Mouse (Mus musculus) C3H10T1/2 (cell line): Measurements from ENCODE around the gene Zfp13. TPM values are rescaled to one million over a fixed set of nuclear protein-coding genes. Genes with fewer than 3 reads are reported as not detected.

ENCODE experiments used
- polyA plus RNA-seq, 2 experiments: library from polyadenylated mRNA; unstranded; fragments of >200 nt; fragmentation: generic; extraction: Trizol; gene quantifications; one replicate each; pipeline ENCODE4 v1.2.1; 2012; ENCODE audit warnings: missing spikeins in 2 of 2

Gene Zfp13
- polyA plus RNA-seq: 1 to 10 TPM; 2.1 to 3.2 TPM

DNA sequence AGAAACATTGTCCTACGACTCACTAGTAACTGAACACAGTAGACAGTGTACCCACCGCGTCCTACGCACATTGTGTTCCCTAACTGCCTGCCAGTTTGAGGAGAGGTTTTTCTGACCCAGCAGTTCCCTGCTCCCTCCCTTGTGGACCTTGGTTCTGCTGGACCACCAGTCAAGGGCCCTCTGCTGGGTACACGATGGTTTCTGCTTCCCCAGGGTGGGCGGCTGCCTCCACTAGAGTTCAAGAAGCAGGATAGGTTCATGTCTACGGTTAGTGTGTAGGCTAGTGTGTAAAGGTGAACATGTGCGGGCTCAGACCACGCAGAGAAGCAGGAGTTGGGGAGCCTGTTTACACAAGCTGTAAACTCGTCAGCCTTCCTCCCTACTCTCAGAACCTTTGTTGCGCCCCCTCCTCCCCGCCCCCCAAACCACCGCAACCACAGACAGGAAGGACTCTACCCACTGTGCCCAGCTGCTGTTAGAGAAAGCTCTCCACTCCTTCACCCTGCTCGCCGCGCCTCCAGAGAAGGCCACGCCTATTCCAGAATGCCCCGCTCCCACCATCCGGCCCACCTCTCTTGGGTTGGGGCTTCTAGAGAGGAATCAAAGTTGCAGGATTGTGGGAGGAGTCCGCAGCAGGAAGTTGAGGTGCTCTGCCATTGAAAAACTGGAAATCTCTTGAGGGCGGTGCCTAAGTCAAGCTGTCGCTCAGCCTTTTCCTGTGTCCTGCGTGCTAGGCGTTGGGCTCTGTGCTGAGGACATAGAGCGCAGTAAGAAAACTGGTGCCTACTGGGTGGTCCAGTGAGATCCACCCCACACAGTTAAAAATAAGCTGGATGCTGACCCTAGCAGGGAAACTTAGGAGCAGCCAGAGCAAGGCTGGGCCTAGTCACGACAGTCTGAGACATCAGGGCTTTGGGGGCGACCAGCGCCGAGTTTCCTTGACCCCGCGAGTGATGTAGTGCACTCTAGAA is at the start of gene Zfp13:
Zfp13 (minus strand) TSS at position 906 of the 971 bp plus-strand sequence.

DNA sequence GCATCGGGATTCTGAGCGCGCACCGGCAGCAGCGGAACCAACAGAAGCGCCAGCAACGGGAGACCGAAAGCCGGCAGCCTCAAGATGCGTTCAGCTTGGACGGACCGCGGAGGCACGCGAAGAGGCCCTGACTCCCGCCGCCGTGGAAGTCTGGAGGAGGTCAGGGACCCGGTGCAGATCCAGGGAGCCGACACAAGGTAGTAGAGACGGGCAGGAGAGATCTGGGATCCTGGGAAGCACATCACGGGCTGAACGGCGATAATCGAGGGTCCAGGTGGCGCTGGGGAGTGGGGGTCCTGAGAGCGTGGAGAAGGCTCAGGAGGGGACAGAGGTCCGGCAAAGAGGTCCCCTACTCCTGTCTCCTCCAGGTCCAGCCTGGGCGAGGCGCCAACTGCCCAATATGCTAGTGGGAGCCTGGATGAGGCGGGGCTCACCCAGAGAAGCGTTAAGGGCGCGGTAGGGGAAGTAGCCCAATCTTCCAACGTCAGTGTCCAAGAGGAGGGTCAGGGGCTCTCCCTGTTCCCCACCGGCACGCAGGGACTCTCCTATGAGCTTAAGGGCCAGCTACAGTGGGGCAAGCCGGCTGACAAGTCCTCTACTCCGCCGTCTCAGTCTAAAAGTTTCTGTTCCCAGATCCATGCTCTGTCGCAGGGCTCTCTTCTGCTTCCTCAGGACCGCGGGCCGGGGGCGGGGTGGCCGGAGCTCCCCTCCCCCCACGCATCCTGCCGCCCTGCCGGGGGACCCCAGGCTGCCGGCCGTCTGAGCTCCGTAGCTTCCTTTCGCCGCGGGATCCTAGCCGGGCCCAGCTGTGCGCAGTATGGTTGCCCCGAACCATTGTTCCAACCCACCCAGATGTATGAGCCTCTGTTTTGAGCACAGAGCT is 45.6 kb upstream of the Zfp13 start, which contains the start of gene Mmp25:
Mmp25 (minus strand) TSS at position 665 of the 883 bp plus-strand sequence.

DNA sequence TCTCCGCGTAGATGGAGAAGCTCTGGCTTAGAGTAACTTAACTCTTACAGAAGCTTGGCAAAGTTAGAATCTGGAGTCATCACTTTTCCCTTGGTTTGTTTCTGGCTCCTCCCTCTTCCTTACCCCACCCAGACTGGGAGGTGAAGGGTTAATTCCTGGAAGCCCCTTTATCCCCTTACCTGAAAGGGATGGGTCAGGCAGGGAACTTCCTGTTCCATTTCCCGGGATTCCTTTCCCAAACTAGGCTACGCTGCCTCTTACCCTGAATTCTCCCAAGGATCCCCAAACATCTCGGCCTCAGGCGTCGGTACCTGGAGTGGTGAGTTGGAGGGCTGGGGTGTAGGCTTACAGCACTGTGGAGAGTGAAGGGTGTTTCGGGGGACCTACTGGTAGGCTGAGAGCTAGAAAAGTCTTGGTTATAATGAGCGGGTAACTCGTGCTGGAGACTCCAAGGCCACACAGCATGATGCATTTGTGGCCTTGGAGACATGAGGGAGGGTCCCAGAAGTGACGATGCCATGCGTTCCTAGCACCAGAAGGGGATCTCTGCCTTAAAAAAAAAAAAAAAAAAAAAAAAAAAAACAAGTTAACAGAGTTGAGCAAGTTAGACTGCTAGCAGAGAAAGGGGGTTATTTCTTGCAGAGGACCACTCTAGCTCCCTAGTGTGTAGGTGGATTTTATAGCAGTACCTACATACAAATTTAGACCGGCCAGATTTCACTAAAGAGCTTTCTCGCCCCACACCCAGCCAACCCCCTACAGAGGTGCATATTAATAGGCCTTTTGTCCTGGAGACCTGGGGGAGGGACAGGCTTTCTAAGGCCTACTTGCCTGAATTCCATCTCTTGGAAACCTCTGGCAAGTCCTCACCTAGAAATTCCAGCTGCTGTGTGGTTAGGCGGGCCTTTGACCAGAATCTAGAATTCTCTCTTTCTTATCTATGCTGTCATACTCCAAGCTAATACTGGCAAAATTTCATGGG is 1.6 kb upstream of the Zfp13 start, which contains the start of gene Zscan10:
Zscan10 (plus strand) TSS at position 216 of the 982 bp plus-strand sequence.

DNA sequence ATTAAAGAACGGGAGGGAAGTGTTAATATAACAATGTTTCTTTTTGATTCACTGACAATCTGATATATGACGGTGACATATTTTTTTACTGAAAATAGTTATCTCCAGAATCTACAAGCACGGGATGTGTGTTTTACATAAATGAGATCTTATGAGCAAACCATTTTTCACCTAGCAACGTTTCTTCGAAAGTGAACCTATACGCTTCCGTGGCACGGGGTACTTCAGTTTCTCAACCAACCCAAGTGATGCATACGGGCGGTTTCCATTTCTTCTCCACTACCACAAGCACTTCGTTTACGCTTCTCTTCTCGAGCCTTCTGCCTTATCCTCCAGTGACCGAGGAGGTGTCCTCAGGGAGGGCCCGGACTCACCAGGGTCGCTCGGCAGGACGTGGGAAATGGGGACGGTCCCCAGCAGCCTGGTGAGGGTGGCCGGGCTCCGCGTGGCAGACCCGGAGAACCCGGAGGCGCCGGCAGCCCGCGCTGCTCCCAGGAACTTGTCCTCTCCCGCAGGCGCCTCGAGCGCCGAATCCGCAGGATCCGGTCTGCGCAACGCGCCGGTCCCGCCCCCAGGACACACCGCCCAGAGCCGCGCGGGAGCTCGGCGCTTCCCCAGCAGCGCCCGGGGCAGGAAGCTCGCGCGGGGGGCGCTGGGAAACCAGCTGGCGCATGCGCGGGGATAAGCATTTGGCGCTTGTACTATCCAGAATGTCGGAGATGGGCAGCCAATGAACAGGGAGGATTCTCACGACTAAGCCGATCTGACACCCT is 35.5 kb downstream of the Zfp13 start, which contains the start of gene Zfp213:
Zfp213 (minus strand) TSS at position 644 of the 773 bp plus-strand sequence.

Other genes starting within 250 kb of the Zfp13 start
- not detected for gene Vmn2r116, start 214.9 kb downstream of the Zfp13 start, polyA plus RNA-seq
- not detected for gene Vmn2r117, start 119.8 kb downstream of the Zfp13 start, polyA plus RNA-seq
- gene Zfp213, start 35.2 kb downstream of the Zfp13 start, polyA plus RNA-seq: 10 to 100 TPM in 1 of 2 experiments, 1 to 10 TPM in 1; 9.1 to 12.4 TPM
- under 1 TPM in 1 of 2 experiments, not detected in 1; 0.02 TPM for gene Zscan10, start 1.4 kb upstream of the Zfp13 start, polyA plus RNA-seq
- not detected for gene Mmp25, start 45.8 kb upstream of the Zfp13 start, polyA plus RNA-seq
- under 1 TPM; 0.05 to 0.18 TPM for gene Bicdl2, start 61.0 kb upstream of the Zfp13 start, polyA plus RNA-seq
- 100 to 1,000 TPM; 438 to 526 TPM for gene Hcfc1r1, start 74.1 kb upstream of the Zfp13 start, polyA plus RNA-seq
- 10 to 100 TPM; 27.0 to 29.9 TPM for gene Thoc6, start 74.4 kb upstream of the Zfp13 start, polyA plus RNA-seq
- 100 to 1,000 TPM in 1 of 2 experiments, 10 to 100 TPM in 1; 78.5 to 413 TPM for gene Tnfrsf12a, start 78.0 kb upstream of the Zfp13 start, polyA plus RNA-seq
- gene Cldn6, start 79.8 kb upstream of the Zfp13 start, polyA plus RNA-seq: under 1 TPM in 1 of 2 experiments, not detected in 1; 0.04 TPM
- gene Cldn9, start 84.5 kb upstream of the Zfp13 start, polyA plus RNA-seq: 1 to 10 TPM in 1 of 2 experiments, under 1 TPM in 1; 0.53 to 3.5 TPM
- gene 1520401A03Rik, start 123.3 kb upstream of the Zfp13 start, polyA plus RNA-seq: under 1 TPM; 0.07 to 0.45 TPM
- gene Pkmyt1, start 126.8 kb upstream of the Zfp13 start, polyA plus RNA-seq: 10 to 100 TPM; 24.3 to 38.2 TPM
- 10 to 100 TPM; 22.3 to 32.8 TPM for gene Paqr4, start 141.4 kb upstream of the Zfp13 start, polyA plus RNA-seq
- gene Kremen2, start 146.3 kb upstream of the Zfp13 start, polyA plus RNA-seq: under 1 TPM in 1 of 2 experiments, not detected in 1; 0.07 TPM
- gene Flywch1, start 172.1 kb upstream of the Zfp13 start, polyA plus RNA-seq: 10 to 100 TPM; 49.7 to 60.6 TPM
- under 1 TPM in 1 of 2 experiments, not detected in 1; 0.55 TPM for gene Flywch2, start 186.6 kb upstream of the Zfp13 start, polyA plus RNA-seq
- gene Srrm2, start 191.0 kb upstream of the Zfp13 start, polyA plus RNA-seq: 100 to 1,000 TPM in 1 of 2 experiments, 10 to 100 TPM in 1; 26.7 to 115 TPM
- 1,000 to 10,000 TPM; 1,533 to 1,676 TPM for gene Elob, start 229.6 kb upstream of the Zfp13 start, polyA plus RNA-seq
- gene Prss33, start 236.6 kb upstream of the Zfp13 start, polyA plus RNA-seq: not detected
- gene Prss32, start 244.4 kb upstream of the Zfp13 start, polyA plus RNA-seq: under 1 TPM in 1 of 2 experiments, not detected in 1; 0.05 TPM
- gene Prss41, start 244.7 kb upstream of the Zfp13 start, polyA plus RNA-seq: under 1 TPM in 1 of 2 experiments, not detected in 1; 0.02 TPM